Mouse (Mus musculus) embryonic stem cell, embryonic (primary cell): ENCODE results near the gene Atxn2.

Experiments used
- CTCF ChIA-PET, 4 experiments: fragments of 300-600 bp in 2 of 4; fragments of 350-600 bp in 2 of 4; sonication (Branson Sonifier 250); formaldehyde crosslinking; loops; one replicate each; lab custom pipeline; 2022; ENCODE audit warnings: inconsistent platforms in 2 of 4; lab: Charles Lee
- POLR2A ChIA-PET, 4 experiments: fragments of 300-600 bp in 2 of 4; fragments of 350-600 bp in 2 of 4; sonication (Branson Sonifier 250); formaldehyde crosslinking; loops; one replicate each; lab custom pipeline; 2022; ENCODE audit warnings: antibody characterized with exemption in 4 of 4, inconsistent platforms in 1 of 4; lab: Charles Lee

The Atxn2 gene

GRCm38 (mm10) chr5:121700496-121700895 is 10.6 kb upstream of the Atxn2 start:
- POLR2A ChIA-PET: interaction anchor here (0.5 to 3.2 kb wide), 20 partner anchors 8 to 397 kb away, joined by 3 to 25 read pairs (median 5); partner anchors contain the start of genes Atxn2 (in 2 of the 4), Acad10 (in 1 of the 4) and Brap (in 1 of the 4)
- CTCF ChIA-PET: interaction anchor here in 1 of 4 experiments (0.7 kb wide), 1 partner anchor 929 kb away, joined by 3 read pairs; no protein-coding TSS in a partner anchor

GRCm38 (mm10) chr5:121701111-121701769 is 9.9 kb upstream of the Atxn2 start:
- POLR2A ChIA-PET: interaction anchor here (0.5 to 3.2 kb wide), 11 partner anchors 9 to 497 kb away, joined by 3 to 25 read pairs (median 4); partner anchors contain the start of genes Atxn2 (in 2 of the 4) and Rpl6 (in 1 of the 4)
- CTCF ChIA-PET: no interaction called here

- ChIA-PET POLR2A (interaction anchor here in 1 of 4 experiments (0.6 kb wide), 1 partner anchor 209 kb away, joined by 5 read pairs; no protein-coding TSS in a partner anchor), CTCF (no interaction called here)
Measured at GRCm38 (mm10) chr5:121703341-121703740, 7.8 kb upstream of the Atxn2 start.

GRCm38 (mm10) chr5:121704512-121705248 is 6.5 kb upstream of the Atxn2 start:
- ChIA-PET CTCF (interaction anchor here in 2 of 4 experiments (0.5 to 1.1 kb wide), 4 partner anchors 44 to 1073 kb away, joined by 3 to 5 read pairs (median 4); partner anchors contain the start of genes Acad10 (in 1 of the 2) and Brap (in 1 of the 2)), POLR2A (interaction anchor here in 3 of 4 experiments (0.7 to 1.1 kb wide), 4 partner anchors 12 to 93 kb away, joined by 3 to 8 read pairs (median 4); no protein-coding TSS in a partner anchor)

- ChIA-PET CTCF (interaction anchor here in 3 of 4 experiments (0.6 to 1.2 kb wide), 4 partner anchors 10 to 578 kb away, joined by 3 to 4 read pairs (median 4); no protein-coding TSS in a partner anchor), POLR2A (interaction anchor here (0.6 to 2.6 kb wide), 40 partner anchors 8 to 453 kb away, joined by 3 to 25 read pairs (median 4); partner anchors contain the start of genes Acad10 (in 1 of the 4), Brap (in 1 of the 4) and Sh2b3 (in 1 of the 4))
Measured at GRCm38 (mm10) chr5:121710402-121710801, 735 bp upstream of the Atxn2 start.

- POLR2A ChIA-PET: interaction anchor here (0.6 to 2.6 kb wide), 42 partner anchors 9 to 452 kb away, joined by 3 to 25 read pairs (median 4); partner anchors contain the start of genes Acad10 (in 1 of the 4), Brap (in 1 of the 4) and Sh2b3 (in 1 of the 4)
- CTCF ChIA-PET: interaction anchor here in 2 of 4 experiments (0.8 to 1.2 kb wide), 4 partner anchors 10 to 40 kb away, joined by 3 to 4 read pairs (median 4); no protein-coding TSS in a partner anchor
Measured at GRCm38 (mm10) chr5:121710851-121711173, 325 bp upstream of the Atxn2 start.

GRCm38 (mm10) chr5:121711928-121712231 is 743 bp downstream of the Atxn2 start:
- ChIA-PET POLR2A (interaction anchor here in 1 of 4 experiments (2.6 kb wide), 1 partner anchor 12 kb away, joined by 25 read pairs; no protein-coding TSS in a partner anchor), CTCF (no interaction called here)

- ChIA-PET POLR2A (interaction anchor here in 2 of 4 experiments (1.3 to 2.6 kb wide), 3 partner anchors 11 to 17 kb away, joined by 3 to 25 read pairs (median 9); no protein-coding TSS in a partner anchor), CTCF (no interaction called here)
Measured at GRCm38 (mm10) chr5:121712232-121712933, 1.2 kb downstream of the Atxn2 start.

- POLR2A ChIA-PET: interaction anchor here in 2 of 4 experiments (0.6 to 1.8 kb wide), 5 partner anchors 12 to 19 kb away, joined by 3 to 9 read pairs (median 3); no protein-coding TSS in a partner anchor
- CTCF ChIA-PET: no interaction called here
Measured at GRCm38 (mm10) chr5:121712934-121713538, 1.9 kb downstream of the Atxn2 start.

- POLR2A ChIA-PET: interaction anchor here in 2 of 4 experiments (0.6 to 1.8 kb wide), 7 partner anchors 14 to 770 kb away, joined by 3 to 7 read pairs (median 4); no protein-coding TSS in a partner anchor
- CTCF ChIA-PET: interaction anchor here in 1 of 4 experiments (0.7 kb wide), 2 partner anchors 43 to 429 kb away, joined by 5 to 6 read pairs; no protein-coding TSS in a partner anchor
Measured at GRCm38 (mm10) chr5:121714331-121714730, 3.2 kb downstream of the Atxn2 start.

- ChIA-PET CTCF (interaction anchor here in 1 of 4 experiments (0.7 to 1.9 kb wide), 3 partner anchors 15 to 428 kb away, joined by 5 to 6 read pairs (median 6); no protein-coding TSS in a partner anchor), POLR2A (interaction anchor here in 1 of 4 experiments (0.6 to 1.8 kb wide), 8 partner anchors 15 to 306 kb away, joined by 3 to 7 read pairs (median 4); no protein-coding TSS in a partner anchor)
Measured at GRCm38 (mm10) chr5:121714928-121715327, 3.8 kb downstream of the Atxn2 start.

- CTCF ChIA-PET: no interaction called here
Measured at GRCm38 (mm10) chr5:121718462-121718861, 7.3 kb downstream of the Atxn2 start.

GRCm38 (mm10) chr5:121720888-121721585 is 9.9 kb downstream of the Atxn2 start:
- ChIA-PET POLR2A (interaction anchor here (0.8 to 3.4 kb wide), 13 partner anchors 8 to 156 kb away, joined by 3 to 15 read pairs (median 4); partner anchors contain the start of genes Atxn2 (in 2 of the 4) and Sh2b3 (in 1 of the 4)), CTCF (interaction anchor here (0.6 to 1.8 kb wide), 17 partner anchors 9 to 1115 kb away, joined by 3 to 10 read pairs (median 3); partner anchors contain the start of gene Atxn2 (in 1 of the 4))

More at GRCm38 (mm10) chr5:121718462-121718861, 7.3 kb downstream of the Atxn2 start:
- POLR2A ChIA-PET: no interaction called here

- POLR2A ChIA-PET: interaction anchor here (0.6 to 3.4 kb wide), 11 partner anchors 8 to 155 kb away, joined by 3 to 15 read pairs (median 4); partner anchors contain the start of genes Acad12 (in 1 of the 4), Atxn2 (in 1 of the 4) and Sh2b3 (in 1 of the 4)
Measured at GRCm38 (mm10) chr5:121721841-121722240, 10.7 kb downstream of the Atxn2 start.

GRCm38 (mm10) chr5:121724678-121725077 is 13.5 kb downstream of the Atxn2 start:
- POLR2A ChIA-PET: interaction anchor here in 2 of 4 experiments (0.8 to 1.7 kb wide), 7 partner anchors 8 to 104 kb away, joined by 3 to 5 read pairs (median 4); partner anchors contain the start of gene Atxn2 (in 2 of the 2)

More at GRCm38 (mm10) chr5:121721841-121722240, 10.7 kb downstream of the Atxn2 start:
- CTCF ChIA-PET: interaction anchor here in 2 of 4 experiments (0.6 to 1.2 kb wide), 3 partner anchors 8 to 51 kb away, joined by 4 to 7 read pairs (median 7); no protein-coding TSS in a partner anchor

GRCm38 (mm10) chr5:121730057-121730456 is 18.9 kb downstream of the Atxn2 start:
- ChIA-PET CTCF (interaction anchor here (0.6 to 1.8 kb wide), 6 partner anchors 9 to 343 kb away, joined by 3 to 7 read pairs (median 6); no protein-coding TSS in a partner anchor), POLR2A (interaction anchor here in 2 of 4 experiments (0.6 to 2.1 kb wide), 12 partner anchors 9 to 198 kb away, joined by 3 to 15 read pairs (median 4); partner anchors contain the start of gene Sh2b3 (in 1 of the 2))

More at GRCm38 (mm10) chr5:121724678-121725077, 13.5 kb downstream of the Atxn2 start:
- CTCF ChIA-PET: interaction anchor here in 1 of 4 experiments (0.6 to 1.3 kb wide), 2 partner anchors 9 to 1339 kb away, joined by 3 to 9 read pairs; no protein-coding TSS in a partner anchor
